In genomic region chr3:152160607-152161006, GRCm38 (mm10) we compare ENCODE assay signal across 16 mouse cellular contexts. TPM values are rescaled to one million over a fixed set of nuclear protein-coding genes. Genes with fewer than 3 reads are reported as not detected.
DNase-seq lines count a peak whose midpoint lies in the region; ATAC-seq and TF ChIP-seq lines count a peak whose summit lies in the region.
"Had no signal": no experiment of that assay in that cellular context is flagged by ENCODE, and none has a peak within 500 bp of the region (broad histone marks: within the 10 kb centered on the region; RNA-seq: fewer than 3 reads in every experiment).

No protein-coding gene starts in this region.

- peak; percentile 34 to 54 for DNase-seq in lung, adult 18-20 months
- no peak for DNase-seq in lung, adult 2 months
- no peak for DNase-seq in CH12.LX (ENCODE audit: extremely low read depth)
- no peak for DNase-seq in frontal cortex, postnatal 10 days (ENCODE audit: low spot score in 2 of 2)
- DNase-seq in frontal cortex, postnatal 25 days (ENCODE audit: low spot score in 2 of 2) = no peak
- DNase-seq: cerebellum, adult 2 months; gastrocnemius, postnatal 25 days; heart, postnatal 10 days; thymus, adult 18-20 months had no signal

- H3K79me2 ChIP-seq in CH12.LX (replicated peaks; ENCODE audit: control insufficient read depth, extremely low read depth, insufficient read depth, poor library complexity, severe bottlenecking) = no peaks in the 10 kb centered on the region

- no peaks in the 10 kb centered on the region for H3K27me3 ChIP-seq in CH12.LX (replicated peaks)
- peaks cover 29% of the 10 kb centered on the region for H3K27me3 ChIP-seq in liver, embryonic 15.5 days
- H3K27me3 ChIP-seq: Patski had no signal

- no peak for TF ChIP-seq EP300 in CH12.LX (IDR thresholded peaks at IDR 0.05; ENCODE audit: low read length)

- no peaks in the 10 kb centered on the region; the same call in 1 of the 2 replicates for H3K4me1 ChIP-seq in lung, adult 2 months (ENCODE audit: control insufficient read depth, insufficient read depth, low read length)
- peaks cover 3 to 7% of the 10 kb centered on the region in 2 experiments; a peak in 3 of 4 replicates for H3K4me1 ChIP-seq in CH12.LX (ENCODE audit: control insufficient read depth in 1 of 2, insufficient read depth in 2 of 2)
- peaks cover 27% of the 10 kb centered on the region for H3K4me1 ChIP-seq in liver, embryonic 15.5 days (replicated peaks)

- ATAC-seq in erythroblast, adult 5-6 weeks (replicated peaks; ENCODE audit: low FRiP score, poor library complexity, severe bottlenecking) = peak; percentile 71
- ATAC-seq in liver, embryonic 15.5 days (ENCODE audit: insufficient read depth) = 0 out of 2 replicates have a peak, but pooled peaks have one; percentile 17
- ATAC-seq: midbrain, embryonic 13.5 days; Patski had no signal

- no peaks in the 10 kb centered on the region for H3K36me3 ChIP-seq in CH12.LX (replicated peaks in 1 of 2; ENCODE audit: control insufficient read depth in 1 of 2, insufficient read depth in 1 of 2, low read length in 1 of 2)
- H3K36me3 ChIP-seq in liver, embryonic 15.5 days (replicated peaks) = no peaks in the 10 kb centered on the region
- H3K36me3 ChIP-seq: forebrain, embryonic 12.5 days; limb, embryonic 10.5 days; midbrain, embryonic 13.5 days; neural tube, embryonic 13.5 days had no signal

- dilution Hi-C loops in CH12.LX (cut with MboI; ENCODE audit: extremely low pct_ligation_motif_present, extremely low pct_unique_long_range_greater_than_20kb, low sequenced_read_pairs) = no loop called here

- WGBS in lung, adult 2 months = 65% methylated on average over 4 of the region's 4 CpGs
- WGBS in liver, embryonic 15.5 days (ENCODE audit: insufficient replicate concordance) = 23% methylated on average over 4 of the region's 4 CpGs

- in situ Hi-C loops in CH12.LX (cut with MboI; ENCODE audit: low pct_ligation_motif_present, low pct_unique_long_range_greater_than_20kb, low sequenced_read_pairs) = no loop called here

- TF ChIP-seq RAD21 in CH12.LX (IDR thresholded peaks at IDR 0.05; ENCODE audit: low read depth, low read length) = no peak

- no peak overlapping the region for H3K27ac ChIP-seq in CH12.LX (ENCODE audit: insufficient read depth, low read depth)
- H3K27ac ChIP-seq in liver, embryonic 15.5 days (replicated peaks) = no peak overlapping the region
- H3K27ac ChIP-seq: forebrain, embryonic 12.5 days; limb, embryonic 10.5 days; midbrain, embryonic 13.5 days; neural tube, embryonic 13.5 days had no signal

- H3K4me2 ChIP-seq in CH12.LX (ENCODE audit: insufficient read depth, low read depth, poor library complexity, severe bottlenecking) = no peak overlapping the region
- H3K4me2 ChIP-seq in liver, embryonic 15.5 days = no peak overlapping the region
- H3K4me2 ChIP-seq: forebrain, embryonic 12.5 days; midbrain, embryonic 13.5 days; neural tube, embryonic 13.5 days had no signal

- TF ChIP-seq POLR2A in lung, adult 2 months (IDR thresholded peaks at IDR 0.05; ENCODE audit: borderline replicate concordance, extremely low read depth, low read depth, low read length) = no peak
- no peak for TF ChIP-seq POLR2A in CH12.LX (IDR thresholded peaks at IDR 0.05; ENCODE audit: low read depth, low read length)

- H3K9ac ChIP-seq in CH12.LX (ENCODE audit: insufficient read depth, low read depth) = no peak overlapping the region
- no peak overlapping the region for H3K9ac ChIP-seq in liver, embryonic 15.5 days
- H3K9ac ChIP-seq: forebrain, embryonic 12.5 days; midbrain, embryonic 13.5 days; neural tube, embryonic 13.5 days had no signal

- no peak for TF ChIP-seq CTCF in lung, adult 2 months (IDR thresholded peaks at IDR 0.05; ENCODE audit: insufficient read depth, low read length)
- no peak for TF ChIP-seq CTCF in CH12.LX (conservative IDR thresholded peaks at IDR 0.05 in 1 of 2, IDR thresholded peaks at IDR 0.05 in 1 of 2; ENCODE audit: low read depth in 2 of 2, low read length in 2 of 2)

- no peak overlapping the region for H3K4me3 ChIP-seq in lung, adult 2 months (replicated peaks; ENCODE audit: extremely low read depth, low read depth, low read length)
- H3K4me3 ChIP-seq in CH12.LX (replicated peaks in 1 of 3; ENCODE audit: low read depth in 2 of 3, low read length in 2 of 3, poor library complexity in 1 of 3) = no peak overlapping the region
- H3K4me3 ChIP-seq in liver, embryonic 15.5 days (replicated peaks) = no peak overlapping the region
- H3K4me3 ChIP-seq: forebrain, embryonic 12.5 days; limb, embryonic 10.5 days; midbrain, embryonic 13.5 days; neural tube, embryonic 13.5 days had no signal

- H3K9me3 ChIP-seq in CH12.LX (replicated peaks; ENCODE audit: low read length) = no peaks in the 10 kb centered on the region
- H3K9me3 ChIP-seq in liver, embryonic 15.5 days (replicated peaks) = no peaks in the 10 kb centered on the region
- H3K9me3 ChIP-seq: forebrain, embryonic 12.5 days; limb, embryonic 10.5 days; midbrain, embryonic 13.5 days; neural tube, embryonic 13.5 days had no signal

TF ChIP-seq in CH12.LX, 34 proteins besides CTCF, POLR2A, EP300 and RAD21:
- TF ChIP-seq POLR2AphosphoS2 (IDR thresholded peaks at IDR 0.05; ENCODE audit: low read depth, low read length) = no peak
- no peak for TF ChIP-seq TBP (conservative IDR thresholded peaks at IDR 0.05; ENCODE audit: low read depth, low read length)
- no peak for TF ChIP-seq MXI1 (IDR thresholded peaks at IDR 0.05; ENCODE audit: low read depth, low read length)
- peak; percentile 64 for TF ChIP-seq BHLHE40 (IDR thresholded peaks at IDR 0.05; ENCODE audit: low read depth, low read length)

RNA-seq across cellular contexts. Expression of gene Gipc2, which starts 5.4 kb away (rescaled TPM):
- polyA plus RNA-seq in lung, adult 2 months (2012; rRNA removed) = 20.1 and 36.6 TPM in 2 replicates
- 0.38 TPM in 1 of 2 replicates, not detected in the other for total RNA-seq in CH12.LX (2012; rRNA removed)
- 0.24 TPM in 1 of 2 replicates, not detected in the other for total RNA-seq in CH12.LX (2014; rRNA removed)
- polyA plus RNA-seq in CH12.LX (2012; ENCODE audit: insufficient read length, low read depth) = 1.2 and 1.7 TPM in 2 replicates
- not detected in 2 replicates for total RNA-seq in erythroblast, adult 5-6 weeks (2015; ENCODE audit: low replicate concordance)
- total RNA-seq in erythroblast, adult 5-6 weeks (2017; ENCODE audit: low replicate concordance) = 2.4 and 4.7 TPM in 2 replicates
- polyA plus RNA-seq in liver, embryonic 15.5 days (2015; fragmentation: Nextera tagmentation; extraction: Ambion mirVana) = 19.3 and 20.0 TPM in 2 replicates

RNA-seq across cellular contexts. Expression of gene Dnajb4, which starts 49.5 kb away (rescaled TPM):
- 3.8 and 8.3 TPM in 2 replicates for polyA plus RNA-seq in lung, adult 2 months (2012; rRNA removed)
- total RNA-seq in CH12.LX (2012; rRNA removed) (11.7 and 14.9 TPM in 2 replicates), CH12.LX (2014; rRNA removed) (26.4 and 30.0 TPM in 2 replicates)
- polyA plus RNA-seq in CH12.LX (2012; ENCODE audit: insufficient read length, low read depth) = 17.7 and 19.5 TPM in 2 replicates
- total RNA-seq in erythroblast, adult 5-6 weeks (2015; ENCODE audit: low replicate concordance) = 166 and 217 TPM in 2 replicates
- total RNA-seq in erythroblast, adult 5-6 weeks (2017; ENCODE audit: low replicate concordance) = 316 and 353 TPM in 2 replicates
- polyA plus RNA-seq in liver, embryonic 15.5 days (2015; fragmentation: Nextera tagmentation; extraction: Ambion mirVana) = 35.3 and 36.8 TPM in 2 replicates

RNA-seq across cellular contexts. Expression of gene Fubp1, which starts 49.6 kb away (rescaled TPM):
- 59.9 and 66.2 TPM in 2 replicates for polyA plus RNA-seq in lung, adult 2 months (2012; rRNA removed)
- total RNA-seq in CH12.LX (2012; rRNA removed) = 214 and 306 TPM in 2 replicates
- 333 and 398 TPM in 2 replicates for total RNA-seq in CH12.LX (2014; rRNA removed)
- polyA plus RNA-seq in CH12.LX (2012; ENCODE audit: insufficient read length, low read depth) = 224 and 237 TPM in 2 replicates
- total RNA-seq in erythroblast, adult 5-6 weeks (2015; ENCODE audit: low replicate concordance) = 48.9 and 97.6 TPM in 2 replicates
- total RNA-seq in erythroblast, adult 5-6 weeks (2017; ENCODE audit: low replicate concordance) = 108 and 142 TPM in 2 replicates
- 55.1 and 57.1 TPM in 2 replicates for polyA plus RNA-seq in liver, embryonic 15.5 days (2015; fragmentation: Nextera tagmentation; extraction: Ambion mirVana)

Comparison
In these comparisons a context has a peak if more than half of its experiments do, and no peak if none do; other contexts are left out.
1. DNase-seq: peak in lung, adult 18-20 months (2 of 2); none in lung, adult 2 months (single experiment), CH12.LX (single experiment), frontal cortex, postnatal 10 days (0 of 2) and frontal cortex, postnatal 25 days (0 of 2).